Mouse (Mus musculus): ENCODE results near the gene Sgk2. TPM values are rescaled to one million over a fixed set of nuclear protein-coding genes. Genes with fewer than 3 reads are reported as not detected.

Gene Sgk2
- polyA plus RNA-seq (2014; fragmentation: Illumina TruSeq; extraction: RNeasy Lipid Tissue Mini Kit (QIAGEN cat#74804); ENCODE audit: low read depth, low replicate concordance) = 36.2 TPM

DNA sequence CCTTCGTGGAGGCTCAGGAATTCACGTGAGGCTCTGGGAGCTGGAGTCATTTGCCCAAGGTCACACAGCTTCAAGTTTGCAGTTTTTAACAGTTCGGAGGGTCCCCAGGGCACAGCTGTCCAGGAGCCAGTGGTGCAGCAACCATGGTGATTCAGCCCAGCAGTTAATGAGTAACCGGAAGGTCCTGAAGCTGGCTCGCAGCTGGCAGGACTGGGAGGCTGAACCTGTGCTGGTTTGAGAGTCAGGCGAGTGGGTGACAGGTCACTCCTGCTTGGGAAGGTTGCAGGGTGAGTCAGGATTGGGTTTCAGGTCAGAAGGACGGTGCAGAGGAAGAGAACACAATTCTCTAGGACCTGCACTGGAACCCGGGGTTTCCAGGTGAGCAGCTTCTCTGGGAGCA, at the start of gene Sgk2:
Sgk2 (plus strand) TSS at position 113 of the 400 bp plus-strand sequence.

GRCm38 (mm10) chr2:162943148-162943846, 43.8 kb upstream of the Sgk2 start, which contains the start of gene L3mbtl1:
L3mbtl1 (plus strand) TSS chr2:162943472.

DNA sequence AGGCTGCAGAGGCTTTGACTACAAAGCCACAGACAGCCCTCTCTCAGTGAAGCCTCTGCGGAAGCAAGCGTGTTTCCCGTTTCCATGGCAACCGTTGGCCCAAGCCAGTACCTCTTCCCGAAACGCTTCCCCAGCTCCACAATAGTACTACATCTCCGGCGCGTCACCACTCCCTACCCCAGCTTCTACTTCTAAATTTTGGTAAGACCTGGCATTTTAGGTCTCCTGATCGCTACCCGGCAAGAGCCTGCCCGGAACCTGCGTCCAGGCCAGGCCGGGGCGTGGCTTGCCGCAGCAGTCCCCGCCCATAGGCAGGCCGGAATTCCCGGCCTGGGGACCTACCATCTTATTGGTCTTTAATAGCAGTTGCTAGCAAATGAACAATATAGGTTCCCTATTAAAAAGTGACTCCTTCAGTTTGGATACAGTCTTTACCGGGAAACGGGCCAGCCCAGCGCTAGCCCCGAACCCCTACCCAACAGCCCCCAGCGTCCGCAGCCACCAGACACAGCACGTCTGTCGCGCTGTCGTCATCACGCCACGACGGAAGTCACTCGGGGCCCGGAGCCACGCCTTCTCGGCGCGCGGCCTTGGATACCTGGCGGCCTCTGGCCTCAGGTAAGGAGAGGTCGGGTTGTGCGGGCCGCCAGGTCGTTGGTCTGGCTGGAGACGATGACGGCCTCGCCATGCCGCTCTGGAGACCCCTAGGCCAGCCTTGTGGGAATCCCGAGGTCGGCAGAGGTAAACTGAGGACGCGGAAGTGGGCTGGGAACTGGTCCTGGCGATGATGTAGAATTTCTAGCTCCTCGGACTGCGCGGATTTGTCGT, 30.0 kb downstream of the Sgk2 start, which contains the start of gene Ift52:
Ift52 (plus strand) TSS at position 439 of the 828 bp plus-strand sequence.

GRCm38 (mm10) chr2:163054335-163054840, 67.3 kb downstream of the Sgk2 start, which contains the start of gene Mybl2:
Mybl2 (plus strand) TSS chr2:163054687.

Other genes starting within 250 kb of the Sgk2 start
- gene Srsf6, start 55.8 kb upstream of the Sgk2 start, polyA plus RNA-seq (2014; fragmentation: Illumina TruSeq; extraction: RNeasy Lipid Tissue Mini Kit (QIAGEN cat#74804); ENCODE audit: low read depth, low replicate concordance) = 131 TPM
- gene L3mbtl1, start 43.9 kb upstream of the Sgk2 start, polyA plus RNA-seq (2014; fragmentation: Illumina TruSeq; extraction: RNeasy Lipid Tissue Mini Kit (QIAGEN cat#74804); ENCODE audit: low read depth, low replicate concordance) = not detected
- 54.7 TPM for gene Ift52, start 30.0 kb downstream of the Sgk2 start, polyA plus RNA-seq (2014; fragmentation: Illumina TruSeq; extraction: RNeasy Lipid Tissue Mini Kit (QIAGEN cat#74804); ENCODE audit: low read depth, low replicate concordance)
- gene Mybl2, start 67.4 kb downstream of the Sgk2 start, polyA plus RNA-seq (2014; fragmentation: Illumina TruSeq; extraction: RNeasy Lipid Tissue Mini Kit (QIAGEN cat#74804); ENCODE audit: low read depth, low replicate concordance) = not detected
- gene Gtsf1l, start 100.5 kb downstream of the Sgk2 start, polyA plus RNA-seq (2014; fragmentation: Illumina TruSeq; extraction: RNeasy Lipid Tissue Mini Kit (QIAGEN cat#74804); ENCODE audit: low read depth, low replicate concordance) = not detected
- 0.61 TPM for gene Tox2, start 215.8 kb downstream of the Sgk2 start, polyA plus RNA-seq (2014; fragmentation: Illumina TruSeq; extraction: RNeasy Lipid Tissue Mini Kit (QIAGEN cat#74804); ENCODE audit: low read depth, low replicate concordance)

All from liver, adult 10 weeks (tissue).